Mouse (Mus musculus) embryo, embryonic 10.5 days (tissue): Measurements from ENCODE around the gene Hmgb1.

ENCODE experiments used
- DNase-seq: peaks from one replicate; pipeline ENCODE4 v3.0.0-alpha.2; 2015; ENCODE audit warnings: low spot score

The Hmgb1 gene

DNA sequence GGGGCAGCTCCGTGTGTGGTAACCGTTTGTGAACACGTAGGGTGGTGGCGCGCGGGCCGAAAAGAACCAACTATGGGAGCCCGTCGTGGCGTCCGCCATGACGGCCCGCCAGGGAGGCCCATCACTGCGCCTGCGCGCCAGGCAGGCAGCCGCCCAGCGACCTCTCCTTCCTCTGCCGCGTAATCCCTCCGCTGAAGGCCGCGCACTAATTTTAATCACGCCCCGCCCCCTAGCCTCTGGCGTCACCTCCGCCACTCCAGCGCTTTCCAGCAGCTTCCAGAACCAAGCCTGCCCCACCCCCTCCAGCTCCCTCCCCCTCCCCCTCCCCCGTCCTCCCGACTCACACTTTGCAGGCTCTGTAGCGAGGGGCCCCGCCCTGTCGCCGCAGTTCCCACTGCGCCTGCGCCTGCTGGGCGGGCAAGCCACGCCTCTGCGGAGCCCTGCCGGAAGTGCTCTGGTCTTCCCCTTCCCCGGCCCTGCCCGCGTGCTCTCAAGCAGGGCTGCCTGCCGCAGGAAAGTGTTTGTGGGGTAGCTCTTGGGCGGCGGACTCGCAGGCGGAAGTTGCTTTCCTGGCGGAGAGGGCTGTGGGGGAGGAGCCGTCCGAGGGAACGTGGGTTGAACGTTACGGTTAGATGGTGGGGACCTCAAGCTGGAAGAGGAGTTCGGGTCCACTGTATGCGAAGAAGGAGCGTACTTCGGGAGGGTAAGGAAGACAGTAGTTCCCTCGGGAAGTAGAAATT is at the start of gene Hmgb1, which contains the start of gene Uspl1:
Gene Hmgb1, minus strand, starts transcription at position 386 of the 740 bp plus-strand sequence.
Gene Uspl1, plus strand, starts transcription at position 247 of the 740 bp plus-strand sequence.
- DNase-seq: peak; percentile 98

DNA sequence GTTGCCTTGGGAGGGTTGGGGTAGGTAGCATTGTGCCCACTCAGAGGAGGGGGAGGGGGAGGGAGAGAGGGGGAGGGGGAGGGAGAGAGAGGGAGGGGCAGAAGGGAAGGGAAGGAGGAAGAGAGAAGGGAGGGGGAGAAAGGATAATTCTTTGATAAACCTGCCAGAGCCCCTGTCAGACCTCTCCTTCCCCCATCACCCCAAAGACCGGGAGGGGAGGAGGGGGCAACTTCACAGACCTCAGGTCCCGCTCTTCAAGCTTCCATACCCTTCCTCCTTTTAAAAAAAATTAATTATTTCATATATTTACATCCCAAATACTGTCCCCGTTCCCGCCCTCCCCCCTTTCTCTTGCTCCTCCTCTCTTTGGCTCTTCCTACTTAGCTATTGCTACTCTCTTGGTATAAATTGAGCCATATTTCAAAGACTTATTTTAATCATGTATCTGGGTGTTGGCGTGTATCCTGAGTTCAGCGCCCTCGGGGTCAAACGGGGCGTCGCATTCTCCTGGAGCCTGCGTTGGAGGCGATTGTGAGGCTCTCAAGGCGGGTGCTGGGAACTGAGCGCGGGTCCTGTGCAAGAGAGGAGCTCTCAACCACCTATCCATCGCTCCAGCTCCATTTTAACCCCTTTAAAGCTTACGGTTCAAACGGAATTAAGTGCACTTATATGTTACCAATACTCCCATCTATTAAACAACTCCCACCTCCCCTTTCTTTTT is 45.5 kb upstream of the Hmgb1 start:
- no peak for DNase-seq

DNA sequence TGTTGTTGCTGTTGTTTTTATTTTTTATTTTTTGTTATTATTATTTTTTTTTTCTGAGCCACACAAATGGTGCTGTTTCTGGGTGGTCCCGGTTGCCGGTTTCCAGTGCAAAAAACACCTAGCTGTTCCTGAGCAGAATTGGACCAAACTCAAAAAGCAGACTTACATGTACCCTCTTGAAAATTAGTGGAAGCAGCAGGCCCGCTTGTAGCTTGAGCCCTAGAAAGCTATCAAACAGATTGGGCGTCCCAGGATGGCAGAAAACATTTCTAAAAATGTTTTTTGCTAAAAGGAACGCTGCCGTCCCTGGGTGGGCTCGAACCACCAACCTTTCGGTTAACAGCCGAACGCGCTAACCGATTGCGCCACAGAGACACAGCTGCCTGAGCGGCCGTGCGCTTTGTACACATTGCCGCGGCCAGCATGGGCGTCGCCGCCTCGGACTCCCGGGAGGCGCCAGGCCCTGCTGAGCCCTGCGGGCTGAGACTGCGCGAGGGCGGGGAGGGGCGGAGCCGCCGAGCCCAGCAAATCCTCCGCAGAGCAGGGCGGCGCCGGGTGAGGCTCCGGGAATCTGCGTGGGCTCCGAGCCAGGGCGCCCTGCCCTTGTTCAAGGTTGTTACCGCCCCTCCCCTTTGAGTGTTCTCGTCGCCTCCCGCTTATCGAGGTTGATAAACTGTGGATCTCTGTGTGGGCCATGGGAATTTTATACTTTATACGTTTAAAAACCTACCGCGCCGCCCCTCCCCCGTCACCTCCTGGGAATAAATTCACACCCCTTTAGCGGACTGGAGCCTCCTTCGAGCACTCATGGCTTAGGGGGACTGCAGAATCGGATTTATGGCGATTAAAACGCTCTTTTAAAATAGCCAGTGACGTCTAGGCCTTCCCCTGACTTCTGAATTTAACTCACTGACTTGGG is 44.7 kb upstream of the Hmgb1 start:
- DNase-seq: peak; percentile 97

GRCm38 (mm10) chr5:149224666-149225065 is 40.4 kb upstream of the Hmgb1 start:
- peak; percentile 26 for DNase-seq

- DNase-seq: no peak
Measured at GRCm38 (mm10) chr5:149221355-149221754, 37.1 kb upstream of the Hmgb1 start.

DNA sequence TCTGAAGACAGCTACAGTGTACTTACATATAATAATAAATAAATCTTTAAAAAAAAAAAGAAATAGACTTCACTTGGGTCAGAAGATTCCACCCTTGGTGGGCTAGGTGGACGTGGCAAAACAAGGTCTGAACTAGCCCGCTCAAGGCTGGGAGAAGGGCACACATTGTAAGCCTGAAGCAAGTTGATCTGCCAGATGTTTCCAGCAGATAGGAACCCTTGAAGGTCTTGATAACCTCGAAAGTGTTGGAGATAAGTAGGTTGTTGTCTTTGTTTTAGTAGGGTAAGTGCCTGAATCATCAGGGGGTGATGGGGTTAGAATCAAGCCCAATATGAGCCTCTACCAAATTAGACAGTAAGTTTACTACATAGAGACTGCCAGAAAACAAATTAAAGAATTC is 35.2 kb upstream of the Hmgb1 start:
- DNase-seq: no peak

DNA sequence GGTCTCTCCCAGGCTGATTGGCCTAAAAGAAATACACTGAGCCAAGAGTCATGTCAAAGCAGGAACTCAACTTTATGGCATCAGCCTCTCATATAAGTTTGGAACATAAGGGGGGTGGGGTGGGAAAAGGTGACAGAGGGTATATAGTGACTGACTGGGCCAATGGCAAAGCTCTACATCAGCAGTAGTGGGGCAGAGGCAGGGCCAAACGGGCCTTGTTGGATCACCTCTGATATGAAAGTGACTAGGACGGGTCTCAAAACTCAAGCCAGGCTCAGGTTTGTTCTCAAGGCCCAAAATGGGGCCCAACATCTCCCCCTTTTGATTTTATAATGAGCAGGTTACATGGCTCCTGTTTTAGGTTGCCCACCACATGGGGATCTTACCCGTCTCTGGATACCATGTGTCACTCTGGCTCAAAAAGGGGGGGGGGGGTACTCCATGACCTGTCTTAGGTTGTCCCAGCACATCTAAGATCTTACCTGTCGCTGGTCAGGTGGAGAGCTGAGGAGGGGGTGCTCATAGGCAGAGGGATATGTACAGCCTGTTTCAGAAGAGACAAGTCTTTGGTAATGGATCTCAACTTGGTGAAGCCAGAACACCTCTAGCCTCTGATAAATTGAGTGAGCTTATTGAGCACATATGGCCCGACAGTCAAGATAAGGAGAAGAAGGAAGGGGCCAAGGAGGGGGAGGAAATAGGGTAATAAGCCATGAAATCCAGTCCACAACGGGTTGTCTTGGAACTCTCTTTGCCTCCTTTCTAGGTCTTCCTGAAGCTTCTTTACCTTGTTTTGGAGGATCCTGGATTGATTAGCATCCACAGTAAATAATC is 33.5 kb upstream of the Hmgb1 start:
- DNase-seq: no peak

DNA sequence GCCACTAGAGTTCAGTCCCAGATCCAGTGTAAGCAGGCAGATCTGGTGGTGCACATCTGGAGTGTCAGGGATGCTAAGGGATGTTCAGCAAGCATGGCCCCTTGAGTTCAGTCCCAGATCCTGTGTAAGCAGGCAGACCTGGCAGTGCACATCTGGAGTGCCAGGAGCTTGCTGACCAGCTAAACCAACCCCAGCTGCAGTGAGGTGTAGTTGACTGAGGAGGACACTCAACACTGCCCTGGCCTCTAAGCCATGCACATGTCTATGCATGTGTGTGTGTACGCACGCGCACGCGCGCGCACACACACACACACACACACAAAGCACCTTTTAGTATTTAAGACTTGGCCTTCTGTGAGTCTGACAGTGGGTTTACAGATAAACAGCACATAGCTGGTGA is 31.3 kb upstream of the Hmgb1 start:
- DNase-seq: no peak

DNA sequence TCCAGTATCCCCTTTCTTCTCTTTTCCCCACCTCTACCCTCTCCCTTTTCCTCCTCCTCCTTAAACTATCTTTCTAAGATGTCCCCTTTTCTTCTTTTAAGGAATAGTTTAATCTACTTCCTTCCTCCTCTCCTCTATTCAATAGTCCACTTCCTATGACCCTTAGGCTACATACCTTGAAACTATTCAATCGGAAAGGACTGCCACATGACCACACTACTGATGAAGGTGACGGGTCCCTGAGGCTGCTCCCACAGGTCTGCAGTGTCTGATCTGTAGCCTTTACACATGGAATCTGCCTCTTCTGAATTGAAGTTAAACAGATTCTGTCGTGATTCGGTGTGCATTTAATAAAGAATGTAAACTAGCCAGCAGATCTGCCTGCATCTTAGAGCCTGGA is 28.5 kb upstream of the Hmgb1 start:
- DNase-seq: no peak

DNA sequence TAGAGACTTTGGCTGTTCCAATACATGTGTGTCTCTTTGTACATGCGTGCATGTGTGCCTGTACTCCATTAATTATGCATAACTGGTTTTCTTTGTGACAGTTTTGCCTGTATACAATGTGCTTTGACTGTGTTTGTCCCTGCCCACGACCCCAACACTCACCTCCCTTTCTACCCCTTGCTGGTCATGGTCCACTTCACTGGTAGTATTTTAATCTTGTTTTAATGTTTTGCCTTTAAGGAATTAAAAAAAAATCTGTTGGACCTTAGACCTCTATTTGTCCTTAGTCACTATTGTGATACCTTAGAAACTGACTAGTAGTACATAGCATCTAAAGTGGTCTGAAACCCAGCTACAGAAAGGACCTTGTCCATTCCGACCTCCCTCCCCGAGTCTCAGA is 26.8 kb upstream of the Hmgb1 start:
- no peak for DNase-seq

- DNase-seq: peak; percentile 80
Measured at GRCm38 (mm10) chr5:149209328-149209727, 25.0 kb upstream of the Hmgb1 start.

GRCm38 (mm10) chr5:149208776-149209175 is 24.5 kb upstream of the Hmgb1 start:
- no peak for DNase-seq

DNA sequence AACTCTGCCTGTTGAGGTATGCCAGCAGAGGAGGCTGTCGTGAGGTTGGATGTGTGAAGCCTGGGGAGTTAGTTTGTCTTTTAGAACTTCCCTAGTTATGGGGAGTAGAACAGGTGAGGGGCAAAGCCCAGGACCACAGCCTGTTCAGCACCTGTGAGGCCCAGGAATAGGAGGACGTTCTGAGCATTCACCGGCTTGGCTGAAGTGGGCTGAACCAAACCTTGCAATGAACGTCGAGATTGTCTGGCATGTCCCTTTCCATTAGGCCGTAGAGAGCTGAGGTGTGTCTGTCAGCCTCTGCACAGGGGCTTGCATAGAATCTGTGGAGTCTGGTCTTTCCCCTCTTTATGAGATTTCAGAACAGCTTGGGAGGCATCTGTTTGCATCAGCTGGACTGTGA is 23.4 kb upstream of the Hmgb1 start:
- DNase-seq: no peak

DNA sequence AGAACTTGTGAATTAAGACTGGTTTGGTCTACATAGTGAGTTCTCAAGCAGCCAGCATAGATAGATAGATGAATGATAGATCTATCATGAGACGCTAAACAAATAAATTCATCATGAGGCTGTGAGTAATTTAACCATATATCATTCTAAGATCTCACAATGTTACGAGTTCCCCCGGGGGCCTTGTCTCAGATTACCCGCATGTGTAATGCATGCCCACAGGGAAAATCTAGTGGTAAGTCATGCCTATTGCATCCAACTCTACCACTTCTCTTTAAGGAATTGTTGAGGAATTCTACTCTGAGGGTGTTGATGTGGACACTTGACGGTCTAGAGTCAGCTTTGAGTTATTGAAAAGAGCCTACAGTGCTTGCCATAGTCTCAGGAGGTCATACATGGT is 22.0 kb upstream of the Hmgb1 start:
- no peak for DNase-seq

GRCm38 (mm10) chr5:149205265-149205664 is 21.0 kb upstream of the Hmgb1 start:
- no peak for DNase-seq

- no peak for DNase-seq
Measured at GRCm38 (mm10) chr5:149204822-149205221, 20.5 kb upstream of the Hmgb1 start.

DNA sequence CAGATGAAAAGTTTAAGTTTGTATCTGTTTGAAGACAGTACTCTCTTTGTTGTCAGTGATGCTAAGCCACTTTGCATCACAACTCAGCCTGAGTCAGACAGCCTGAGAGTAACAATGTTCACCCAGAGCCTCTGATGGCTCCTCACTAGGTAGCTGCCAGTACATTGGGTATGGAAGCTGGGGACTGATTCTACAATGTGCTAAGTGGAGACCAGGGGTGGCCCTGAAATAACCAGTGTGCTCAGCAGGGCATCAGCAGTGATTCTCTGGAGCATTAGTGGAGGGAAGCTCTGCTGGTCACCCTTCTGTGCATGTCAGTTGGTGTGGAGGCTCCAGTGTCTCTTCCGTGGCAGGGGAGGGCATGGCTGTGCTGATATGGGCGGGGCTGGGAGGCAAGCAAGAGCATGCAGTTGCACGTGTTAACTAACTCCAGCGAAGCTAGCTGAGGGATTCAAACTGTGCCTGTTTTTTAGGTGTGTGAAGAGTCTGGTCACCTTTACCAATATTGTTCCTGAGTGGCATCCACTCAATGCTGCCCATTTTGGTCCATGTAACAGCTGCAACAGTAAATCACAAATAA is 19.6 kb upstream of the Hmgb1 start:
- no peak for DNase-seq

GRCm38 (mm10) chr5:149202941-149203340 is 18.7 kb upstream of the Hmgb1 start:
- DNase-seq: no peak

DNA sequence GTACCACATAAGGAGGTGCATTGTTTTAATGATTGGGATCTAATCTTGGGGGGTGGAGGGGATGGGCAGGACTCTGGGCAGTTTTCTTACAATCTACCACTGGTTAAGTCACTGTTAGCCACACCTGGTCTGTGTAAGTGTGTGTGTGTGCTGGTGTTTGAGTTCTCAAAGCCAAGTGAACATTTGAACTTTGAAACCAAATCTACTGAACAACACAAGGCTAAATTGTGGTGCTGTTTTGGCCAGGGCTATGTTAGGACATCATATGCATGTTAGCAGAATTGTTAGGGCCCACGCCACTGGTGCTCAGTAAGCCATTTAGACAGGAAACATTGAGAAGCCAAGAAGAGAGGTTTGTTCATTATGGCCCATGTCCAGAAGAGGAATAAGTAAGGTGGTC is 14.5 kb upstream of the Hmgb1 start:
- DNase-seq: no peak

DNA sequence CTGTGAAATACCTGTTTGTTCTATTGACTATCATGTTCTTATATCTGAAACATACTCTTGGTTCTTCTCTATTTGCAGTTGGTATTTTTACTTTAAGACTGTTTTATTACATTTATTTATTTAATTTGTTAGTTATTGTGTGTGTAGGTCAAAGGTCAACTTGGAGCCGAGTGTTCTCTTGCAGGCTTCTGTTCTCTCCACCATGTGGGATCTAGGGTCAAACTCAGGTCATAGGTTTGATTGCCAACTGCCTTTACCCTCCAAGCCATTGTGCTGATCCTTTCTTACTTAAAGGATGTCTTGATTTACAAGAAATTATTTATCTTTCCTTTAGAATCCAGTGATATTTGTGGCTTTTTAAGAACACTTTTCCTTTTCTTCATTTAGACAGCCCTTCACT is 12.3 kb upstream of the Hmgb1 start:
- peak; percentile 68 for DNase-seq

DNA sequence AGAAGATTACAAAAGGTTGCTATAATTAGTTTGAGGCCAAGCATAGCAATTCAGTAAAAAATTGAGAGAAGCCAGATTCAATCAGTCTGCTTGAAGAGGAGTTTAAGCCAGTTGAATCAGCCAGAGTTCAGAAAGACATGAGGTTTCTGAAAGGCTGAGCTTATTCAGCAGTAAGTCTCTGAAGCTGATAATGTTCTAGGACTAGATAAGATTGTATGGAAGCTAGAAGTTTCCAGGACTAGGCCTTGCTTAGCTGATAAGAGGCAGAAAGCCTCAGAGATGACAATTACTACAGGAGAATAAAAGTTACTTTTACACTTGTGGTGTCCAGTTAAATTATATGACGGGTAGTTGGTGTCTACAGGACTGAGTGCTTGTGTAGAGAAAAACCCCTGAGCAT is 5.9 kb upstream of the Hmgb1 start:
- no peak for DNase-seq
